Mouse (Mus musculus) hindbrain, embryonic 10.5 days (tissue): ENCODE measurements around the gene Art3. TPM values are rescaled to one million over a fixed set of nuclear protein-coding genes. Genes with fewer than 3 reads are reported as not detected.
A peak's percentile ranks its signal among the peaks of the same experiment; 100 is the strongest.

Experiments
- DNase-seq: peaks from one replicate; pipeline ENCODE4 v3.0.0-alpha.2; 2017; ENCODE audit warnings: low spot score
- H3K27ac ChIP-seq: fragments of 300-500 bp; sonication (generic); 2 replicates; pipeline ENCODE4 v1.5.1; 2016; ENCODE audit warnings: mild to moderate bottlenecking, moderate library complexity
- H3K27me3 ChIP-seq: fragments of 300-500 bp; sonication (generic); 2 replicates; pipeline ENCODE4 v1.6.1; 2016; ENCODE audit warnings: mild to moderate bottlenecking; ENCODE audit not compliant: poor library complexity, insufficient read depth, severe bottlenecking
- H3K36me3 ChIP-seq: fragments of 300-500 bp; sonication (generic); 2 replicates; pipeline ENCODE4 v1.6.1; 2016; ENCODE audit warnings: mild to moderate bottlenecking, moderate library complexity
- H3K4me1 ChIP-seq: fragments of 300-500 bp; sonication (generic); replicated peaks from 2 replicates; pipeline ENCODE4 v1.6.1; 2016; ENCODE audit warnings: mild to moderate bottlenecking
- H3K4me3 ChIP-seq: fragments of 300-500 bp; sonication (generic); 2 replicates; pipeline ENCODE4 v1.5.1; 2016; ENCODE audit warnings: mild to moderate bottlenecking, moderate library complexity
- H3K9me3 ChIP-seq: fragments of 300-500 bp; sonication (generic); 2 replicates; pipeline ENCODE4 v1.6.1; 2016; ENCODE audit warnings: mild to moderate bottlenecking, moderate library complexity
- WGBS: fragments of 180-500 bp; shearing (Covaris S2); methylation state at CpG from one replicate; pipeline ENCODE4 v1.1.7; 2016; 5-methylcytosine and 5-hydroxymethylcytosine counted together
- polyA plus RNA-seq: library from polyadenylated mRNA; unstranded; fragments of >200 nt; fragmentation: Nextera tagmentation; extraction: Ambion mirVana; gene quantifications from 2 replicates; pipeline ENCODE4 v1.2.1, GENCODE M21; 2016

Art3 gene
- polyA plus RNA-seq, 1 experiment from 2014 or later = 2.7 TPM

DNA sequence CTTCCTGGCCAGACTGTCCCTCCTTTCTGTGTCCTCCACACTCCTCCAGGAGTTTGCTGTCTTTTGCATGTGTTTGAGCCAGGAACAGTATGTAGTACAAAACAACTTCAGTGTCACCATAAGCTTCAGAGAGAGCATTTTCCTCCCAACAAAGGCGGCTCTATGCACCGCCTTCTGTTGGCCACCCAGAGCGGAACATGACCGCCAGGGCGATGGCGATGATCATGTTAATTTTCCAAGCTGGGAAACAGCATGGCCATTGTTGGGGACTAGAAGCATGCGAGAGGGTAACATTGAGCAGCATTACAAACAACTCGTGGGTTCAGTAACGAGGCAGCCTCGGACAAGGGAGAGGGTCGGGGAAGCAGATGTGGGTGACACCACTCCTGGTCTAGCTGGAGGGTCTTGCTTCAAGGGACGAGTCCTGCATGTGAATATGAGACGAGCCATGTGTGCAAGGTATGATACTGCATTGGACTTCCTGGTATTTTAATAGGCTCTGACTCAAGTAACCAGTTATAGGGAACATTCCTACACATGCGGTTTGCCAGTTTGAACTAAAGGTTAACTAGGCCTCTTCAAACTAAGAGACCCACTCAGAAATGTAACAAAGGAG is 39.8 kb downstream of the Art3 start:
- Histone ChIP-seq H3K9me3 (no peaks in the 10 kb centered on the region), H3K36me3 (no peaks in the 10 kb centered on the region), H3K27me3 (no peaks in the 10 kb centered on the region), H3K27ac (0 out of 2 replicates have a peak overlapping the region, but pooled peaks have one; percentile 23), H3K4me3 (no peak overlapping the region), H3K4me1 (0 out of 2 replicates have a peak, but pooled peaks cover 9% of the 10 kb centered on the region)
- no peak for DNase-seq
- 75% methylated on average over 14 of the region's 14 CpGs for WGBS

DNA sequence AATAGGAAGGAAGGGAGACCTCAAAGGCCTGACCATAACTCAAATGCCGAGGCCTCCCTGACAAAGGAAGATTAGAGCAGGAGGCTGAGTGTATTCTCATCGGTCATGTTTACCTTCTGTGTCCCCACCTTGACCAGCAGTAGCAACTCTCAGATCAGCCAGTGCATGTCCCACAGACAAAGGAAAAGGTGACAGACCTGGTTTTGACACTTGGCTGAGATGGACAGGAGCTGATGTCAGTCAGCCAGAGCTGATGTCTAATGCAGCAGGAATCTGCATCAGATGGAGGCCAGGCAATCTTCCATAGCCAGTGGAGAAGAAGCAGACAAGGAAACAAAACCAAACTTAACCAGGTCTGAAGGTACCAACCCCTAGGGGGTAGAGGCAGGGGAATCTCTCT is 41.0 kb downstream of the Art3 start:
- Histone ChIP-seq H3K27ac (no peak overlapping the region), H3K4me3 (no peak overlapping the region), H3K9me3 (no peaks in the 10 kb centered on the region), H3K4me1 (peaks cover 17% of the 10 kb centered on the region), H3K36me3 (no peaks in the 10 kb centered on the region), H3K27me3 (no peaks in the 10 kb centered on the region)
- 81% methylated on average over 2 of the region's 2 CpGs for WGBS
- DNase-seq = no peak

DNA sequence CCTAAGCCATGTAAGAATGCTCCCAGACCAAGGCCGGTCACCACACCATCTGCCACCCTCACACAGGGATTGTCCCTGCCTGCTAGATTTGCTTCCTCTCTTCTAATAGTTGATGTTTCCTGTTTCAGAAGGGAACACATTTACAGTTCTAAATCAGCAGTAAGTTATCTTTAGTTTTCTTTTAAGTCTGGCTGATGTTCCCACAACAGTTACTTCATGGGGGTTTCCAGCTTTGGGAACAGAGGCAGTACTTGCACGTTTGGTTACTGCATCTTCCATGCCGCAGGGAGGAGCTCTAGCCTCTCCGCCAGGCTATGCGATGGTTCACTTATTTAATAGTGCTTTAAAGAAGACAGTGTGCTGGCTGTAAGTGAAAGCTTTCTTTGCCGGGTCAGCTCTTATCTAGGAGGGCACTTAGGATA is 43.1 kb downstream of the Art3 start:
- DNase-seq = no peak
- Histone ChIP-seq H3K27ac (no peak overlapping the region), H3K4me1 (peaks cover 17% of the 10 kb centered on the region), H3K27me3 (no peaks in the 10 kb centered on the region), H3K9me3 (no peaks in the 10 kb centered on the region), H3K4me3 (no peak overlapping the region), H3K36me3 (no peaks in the 10 kb centered on the region)
- 78% methylated on average over 6 of the region's 6 CpGs for WGBS

DNA sequence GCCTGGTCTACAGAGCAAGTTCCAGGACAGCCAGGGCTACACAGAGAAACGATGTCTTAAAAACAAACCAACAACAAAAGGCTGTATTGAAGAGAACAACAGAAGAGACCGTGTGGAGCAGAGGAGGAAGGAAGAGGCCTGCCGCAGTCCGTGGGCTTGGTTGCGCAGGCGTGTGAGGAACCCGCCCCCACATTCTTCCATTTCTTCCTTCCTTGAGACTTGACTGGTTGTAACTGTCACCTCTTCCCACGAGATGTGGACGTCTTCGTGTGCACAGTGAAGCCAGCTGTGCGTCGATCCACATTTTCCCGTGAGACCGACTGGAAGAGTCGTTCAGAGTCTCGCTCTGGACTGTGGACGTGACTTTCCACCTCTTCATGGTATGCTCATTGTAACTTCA is 43.7 kb downstream of the Art3 start:
- Histone ChIP-seq H3K9me3 (no peaks in the 10 kb centered on the region), H3K4me1 (peaks cover 17% of the 10 kb centered on the region), H3K4me3 (no peak overlapping the region), H3K27ac (no peak overlapping the region), H3K27me3 (no peaks in the 10 kb centered on the region), H3K36me3 (no peaks in the 10 kb centered on the region)
- WGBS = 89% methylated on average over 17 of the region's 17 CpGs
- no peak for DNase-seq

DNA sequence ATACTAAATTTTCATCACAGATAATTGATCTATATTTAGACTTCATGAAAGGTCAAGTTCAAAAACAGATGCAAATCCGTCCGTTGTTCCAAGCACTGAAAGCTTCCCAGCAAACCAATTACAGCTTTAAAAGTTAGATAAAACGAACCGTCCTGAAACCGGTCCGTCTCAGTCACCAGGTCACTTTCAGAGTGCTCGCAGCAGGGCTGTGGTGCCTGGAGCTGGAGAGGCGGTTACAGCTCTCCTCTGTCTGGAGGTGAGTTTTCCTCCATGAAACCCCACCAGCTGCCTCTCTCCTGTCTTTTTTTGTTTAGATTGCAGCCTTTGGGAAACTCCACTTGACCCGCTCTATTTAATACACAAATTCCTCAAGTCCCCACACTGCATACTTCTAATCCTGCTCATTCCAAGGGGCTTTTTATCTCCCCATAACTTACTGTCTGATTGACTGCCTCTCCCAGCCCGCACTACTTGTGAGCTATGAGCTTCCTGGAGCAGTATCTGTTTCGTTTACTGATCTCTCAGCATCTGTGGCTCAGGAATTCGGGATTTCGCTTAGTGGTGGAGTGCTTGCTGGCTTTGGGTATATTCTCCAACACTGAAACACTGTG is 45.3 kb downstream of the Art3 start:
- Histone ChIP-seq H3K27ac (no peak overlapping the region), H3K27me3 (no peaks in the 10 kb centered on the region), H3K4me1 (peaks cover 12% of the 10 kb centered on the region), H3K9me3 (no peaks in the 10 kb centered on the region), H3K4me3 (no peak overlapping the region), H3K36me3 (no peaks in the 10 kb centered on the region)
- DNase-seq = no peak
- 58% methylated on average over 13 of the region's 13 CpGs for WGBS

DNA sequence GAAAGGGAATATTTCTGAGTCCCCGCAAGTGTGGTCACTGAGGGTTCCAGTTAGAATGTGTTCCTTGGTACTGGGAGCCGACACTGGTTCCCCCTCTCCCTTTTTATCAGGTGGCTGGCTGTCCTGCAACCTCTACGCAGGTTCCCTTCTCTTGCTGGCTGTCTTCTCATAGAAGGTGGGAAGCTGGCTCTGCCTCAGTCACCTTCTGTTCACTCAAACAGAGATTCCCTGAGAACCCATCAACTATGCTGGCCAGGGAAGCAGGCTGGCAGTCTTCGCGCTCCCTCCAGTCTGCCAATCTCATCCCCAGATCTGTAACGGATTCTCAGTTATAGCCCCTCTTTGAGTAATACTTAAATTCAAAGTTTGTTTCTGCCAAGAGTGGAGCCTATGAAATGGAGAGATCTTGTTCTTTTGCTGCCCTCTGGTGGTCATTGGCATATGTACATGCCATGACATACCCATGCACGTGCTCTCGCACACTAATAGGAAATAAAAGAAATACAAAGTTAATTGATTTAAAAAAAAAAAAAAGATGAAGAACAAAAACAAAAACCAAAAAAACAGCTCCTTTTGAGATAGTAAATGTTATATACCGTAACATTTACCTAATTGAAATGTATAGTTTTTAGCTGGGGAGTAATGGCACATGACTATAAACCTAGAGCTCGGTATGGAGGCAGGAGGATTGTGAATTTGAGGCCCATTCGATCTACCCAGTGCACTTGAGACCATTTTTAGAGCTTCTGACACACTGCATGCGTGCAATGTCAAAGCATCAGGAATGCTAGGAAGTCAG is 50.1 kb downstream of the Art3 start:
- Histone ChIP-seq H3K4me3 (no peak overlapping the region), H3K27me3 (no peaks in the 10 kb centered on the region), H3K4me1 (peaks cover 16% of the 10 kb centered on the region), H3K9me3 (no peaks in the 10 kb centered on the region), H3K27ac (no peak overlapping the region), H3K36me3 (no peaks in the 10 kb centered on the region)
- peak; percentile 73 for DNase-seq
- WGBS = 42% methylated on average over 12 of the region's 12 CpGs

DNA sequence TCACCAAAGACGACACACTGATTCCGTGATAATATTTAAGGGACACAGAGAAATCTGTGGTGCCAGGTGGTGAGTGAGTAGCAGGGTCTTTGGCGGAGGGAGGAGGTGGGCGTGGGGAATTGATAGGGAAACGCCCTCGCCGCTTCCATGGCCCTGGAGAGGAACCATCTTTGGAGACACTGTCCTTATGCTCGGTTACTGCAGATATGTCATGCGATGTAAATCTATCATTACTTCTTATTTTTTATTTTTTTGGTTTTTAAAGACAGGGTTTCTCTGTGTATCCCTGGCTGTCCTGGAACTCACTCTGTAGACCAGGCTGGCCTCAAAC is 50.7 kb downstream of the Art3 start:
- no peaks in the 10 kb centered on the region for H3K9me3 ChIP-seq
- H3K36me3 ChIP-seq = no peaks in the 10 kb centered on the region
- no peak for DNase-seq
- H3K4me1 ChIP-seq = peaks cover 10% of the 10 kb centered on the region; the same call in 1 of the 2 replicates
- H3K27ac ChIP-seq = no peak overlapping the region
- H3K4me3 ChIP-seq = no peak overlapping the region
- WGBS = 67% methylated on average over 9 of the region's 9 CpGs
- no peaks in the 10 kb centered on the region for H3K27me3 ChIP-seq

DNA sequence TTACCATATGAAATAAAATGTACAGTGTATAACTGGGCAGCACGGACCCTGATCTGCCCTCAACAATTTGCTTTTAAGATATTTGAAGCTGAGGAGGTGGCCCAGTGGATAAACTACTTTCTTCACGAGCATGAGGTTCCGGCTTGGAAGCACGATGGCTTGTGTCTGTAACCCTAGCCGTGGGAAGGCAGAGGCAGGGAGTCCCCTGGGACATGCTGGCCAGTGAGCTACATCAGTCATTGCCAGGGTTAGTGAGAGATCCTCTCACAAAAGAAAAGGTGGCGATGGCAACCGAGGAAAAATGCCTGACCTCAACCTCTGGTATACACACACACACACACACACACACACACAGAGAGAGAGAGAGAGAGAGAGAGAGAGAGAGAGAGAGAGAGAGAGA is 52.1 kb downstream of the Art3 start:
- no peaks in the 10 kb centered on the region for H3K36me3 ChIP-seq
- DNase-seq = peak; percentile 61
- no peaks in the 10 kb centered on the region for H3K27me3 ChIP-seq
- WGBS = 45% methylated on average over 7 of the region's 7 CpGs
- H3K4me3 ChIP-seq = no peak overlapping the region
- H3K9me3 ChIP-seq = no peaks in the 10 kb centered on the region
- H3K27ac ChIP-seq = 0 out of 2 replicates have a peak overlapping the region, but pooled peaks have one; percentile 40
- H3K4me1 ChIP-seq = peaks cover 13% of the 10 kb centered on the region; the same call in 1 of the 2 replicates

DNA sequence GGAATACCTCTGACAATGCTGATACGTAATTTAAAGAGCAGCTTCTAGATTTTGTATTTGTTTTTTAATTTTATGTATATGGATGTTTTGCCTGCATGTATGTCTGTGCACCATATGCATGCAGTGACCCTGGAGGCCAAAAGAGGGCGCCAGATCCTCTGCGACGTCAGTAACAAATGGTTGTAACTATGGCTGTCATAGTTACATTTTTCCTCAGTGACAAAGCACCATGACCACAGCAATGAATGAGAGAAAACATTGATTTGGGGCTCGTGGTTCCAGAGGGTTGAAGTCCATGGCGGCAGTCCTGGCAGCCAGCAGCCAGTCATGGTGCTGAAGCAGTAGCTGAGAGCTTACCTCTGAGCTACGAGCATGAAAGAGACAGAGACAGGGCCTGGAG is 53.2 kb downstream of the Art3 start:
- Histone ChIP-seq H3K9me3 (no peaks in the 10 kb centered on the region), H3K4me1 (peaks cover 13% of the 10 kb centered on the region; the same call in 1 of the 2 replicates), H3K36me3 (no peaks in the 10 kb centered on the region), H3K4me3 (no peak overlapping the region), H3K27me3 (peaks cover 2% of the 10 kb centered on the region), H3K27ac (no peak overlapping the region)
- DNase-seq = no peak
- WGBS = 48% methylated on average over 7 of the region's 7 CpGs

DNA sequence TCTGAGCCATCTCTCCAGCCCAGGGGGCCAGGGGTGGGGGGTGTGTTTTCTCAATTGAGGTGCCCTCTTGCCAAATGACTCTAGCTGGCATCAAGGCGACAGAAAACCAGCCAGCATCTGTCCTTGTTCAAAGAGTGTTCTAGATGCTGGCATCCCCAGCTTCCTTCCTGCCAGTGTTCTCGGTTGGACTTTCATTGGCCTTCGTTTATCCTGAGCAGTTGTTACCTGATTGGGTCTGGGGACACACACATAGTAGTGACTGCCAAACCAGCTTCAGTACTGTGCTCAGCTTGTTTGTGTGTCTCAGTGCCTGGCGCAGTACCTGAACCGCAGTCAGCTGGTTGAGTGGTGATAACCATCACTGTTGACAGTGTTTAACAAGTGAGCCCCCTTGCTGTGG is 54.5 kb downstream of the Art3 start:
- Histone ChIP-seq H3K27ac (no peak overlapping the region), H3K9me3 (no peaks in the 10 kb centered on the region), H3K27me3 (peaks cover 14% of the 10 kb centered on the region), H3K36me3 (no peaks in the 10 kb centered on the region), H3K4me1 (peaks cover 13% of the 10 kb centered on the region; the same call in 1 of the 2 replicates), H3K4me3 (no peak overlapping the region)
- 89% methylated on average over 5 of the region's 5 CpGs for WGBS
- DNase-seq = no peak

DNA sequence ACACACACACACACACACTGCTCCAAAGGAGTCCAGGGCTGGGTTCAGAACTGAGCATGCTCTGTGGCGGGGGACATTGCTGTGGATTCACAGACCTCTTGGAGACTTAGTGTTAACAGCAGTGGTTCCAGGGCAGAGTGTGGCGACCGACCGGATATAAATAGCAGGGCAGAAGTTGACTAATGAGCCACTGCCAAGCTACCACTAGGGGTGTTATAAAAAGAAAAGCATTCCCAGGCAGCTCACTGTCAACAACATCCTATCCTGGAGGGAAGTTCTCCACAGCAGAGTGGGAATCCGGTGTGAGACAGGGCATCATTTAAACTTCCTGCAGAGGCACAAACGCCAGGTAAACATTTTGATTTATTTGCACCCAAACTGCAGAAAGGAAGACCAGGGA is 55.0 kb downstream of the Art3 start:
- no peak for DNase-seq
- H3K36me3 ChIP-seq = no peaks in the 10 kb centered on the region

DNA sequence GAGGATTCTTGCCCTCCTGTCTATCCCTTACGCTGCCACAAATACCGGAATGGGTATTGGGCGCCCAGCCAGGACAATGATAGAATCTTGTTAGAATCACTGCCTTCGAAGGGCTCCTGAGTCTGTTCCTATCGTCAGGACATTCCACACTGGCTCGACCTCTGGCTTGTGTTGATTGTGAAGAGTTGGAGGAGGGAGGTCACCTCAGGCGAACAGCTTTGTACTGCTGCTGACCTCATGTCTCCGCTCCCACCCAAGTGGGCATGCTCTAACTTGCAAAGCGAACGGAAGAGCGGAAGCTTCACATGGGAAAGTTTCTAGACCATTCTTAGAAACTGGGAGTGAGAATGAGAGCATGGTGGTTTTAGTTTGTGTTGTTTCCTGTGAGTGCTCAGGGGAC is 55.8 kb downstream of the Art3 start:
- H3K4me1 ChIP-seq = peaks cover 13% of the 10 kb centered on the region; the same call in 1 of the 2 replicates
- no peak for DNase-seq
- no peak overlapping the region for H3K4me3 ChIP-seq
- no peaks in the 10 kb centered on the region for H3K36me3 ChIP-seq
- peaks cover 27% of the 10 kb centered on the region for H3K27me3 ChIP-seq
- H3K27ac ChIP-seq = no peak overlapping the region
- H3K9me3 ChIP-seq = no peaks in the 10 kb centered on the region
- 73% methylated on average over 11 of the region's 11 CpGs for WGBS

More for the DNA sequence above, 55.0 kb downstream of the Art3 start:
- peaks cover 19% of the 10 kb centered on the region for H3K27me3 ChIP-seq
- no peak overlapping the region for H3K4me3 ChIP-seq
- no peak overlapping the region for H3K27ac ChIP-seq
- H3K4me1 ChIP-seq = peaks cover 13% of the 10 kb centered on the region; the same call in 1 of the 2 replicates
- WGBS = 59% methylated on average over 6 of the region's 6 CpGs
- no peaks in the 10 kb centered on the region for H3K9me3 ChIP-seq

DNA sequence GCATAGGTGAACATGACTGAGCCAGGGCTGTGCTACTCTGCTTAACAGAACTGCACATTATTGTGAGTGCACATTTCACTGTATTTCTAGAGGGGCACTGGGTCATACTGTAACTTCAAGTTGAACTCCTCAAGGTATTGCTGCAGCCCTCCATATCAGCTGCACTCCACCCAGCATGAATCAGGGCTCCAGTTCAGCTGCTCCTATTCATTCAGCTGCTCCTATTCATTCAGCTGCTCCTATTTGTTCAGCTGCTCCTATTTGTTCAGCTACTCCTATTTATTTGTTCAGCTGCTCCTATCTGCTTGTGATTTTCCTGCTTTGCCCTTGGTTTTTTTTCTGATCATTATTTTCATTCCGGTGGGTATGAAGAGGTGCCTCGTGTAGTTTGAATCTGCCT is 58.4 kb downstream of the Art3 start:
- Histone ChIP-seq H3K36me3 (no peaks in the 10 kb centered on the region), H3K27ac (no peak overlapping the region), H3K9me3 (no peaks in the 10 kb centered on the region), H3K27me3 (peaks cover 52% of the 10 kb centered on the region), H3K4me1 (peaks cover 19% of the 10 kb centered on the region; the same call in 1 of the 2 replicates), H3K4me3 (no peak overlapping the region)
- WGBS = 82% methylated on average over 2 of the region's 2 CpGs
- DNase-seq = no peak
